Mouse (Mus musculus) frontal cortex, postnatal 10 days (tissue): ENCODE measurements around the gene Kank2.
"Not testable (repeated sequence)": the region's sequence is repeated elsewhere in the genome, so short reads cannot be mapped to it uniquely, and the experiment has no call there.

Source experiments
- DNase-seq, 2 experiments: peaks; one replicate each; pipeline ENCODE4 v3.0.0; 2022; ENCODE audit warnings: low spot score in 2 of 2, mixed read lengths in 1 of 2

The Kank2 gene

GRCm38 (mm10) chr9:21818561-21818960, 20.0 kb upstream of the Kank2 start:
- no peak for DNase-seq

GRCm38 (mm10) chr9:21818125-21818524, 19.6 kb upstream of the Kank2 start:
- DNase-seq = no peak

GRCm38 (mm10) chr9:21816716-21817305, 18.3 kb upstream of the Kank2 start:
- no peak for DNase-seq

GRCm38 (mm10) chr9:21811170-21811569, 12.6 kb upstream of the Kank2 start:
- DNase-seq = no peak

GRCm38 (mm10) chr9:21808561-21808960, 10.0 kb upstream of the Kank2 start:
- no peak for DNase-seq

GRCm38 (mm10) chr9:21806976-21807375, 8.4 kb upstream of the Kank2 start:
- DNase-seq = no peak

GRCm38 (mm10) chr9:21806363-21806762, 7.8 kb upstream of the Kank2 start:
- no peak for DNase-seq

GRCm38 (mm10) chr9:21803986-21804644, 5.6 kb upstream of the Kank2 start:
- DNase-seq = peak; percentile 67 to 70

- no peak for DNase-seq
These were observed 3.0 kb upstream of the Kank2 start for GRCm38 (mm10) chr9:21801591-21801990.

- no peak for DNase-seq
These were observed 2.6 kb upstream of the Kank2 start for GRCm38 (mm10) chr9:21801121-21801520.

GRCm38 (mm10) chr9:21799010-21799350, 436 bp upstream of the Kank2 start:
- no peak for DNase-seq

GRCm38 (mm10) chr9:21797921-21798344, 611 bp downstream of the Kank2 start:
- peak in 1 of 2 experiments; percentile 42 for DNase-seq

GRCm38 (mm10) chr9:21796919-21797318, 1.6 kb downstream of the Kank2 start:
- no peak for DNase-seq

GRCm38 (mm10) chr9:21796259-21796658, 2.3 kb downstream of the Kank2 start:
- no peak for DNase-seq

- no peak for DNase-seq
These were observed 3.0 kb downstream of the Kank2 start for GRCm38 (mm10) chr9:21795579-21795978.

- DNase-seq = no peak
These were observed 3.6 kb downstream of the Kank2 start for GRCm38 (mm10) chr9:21794925-21795324.

GRCm38 (mm10) chr9:21794344-21794834, 4.2 kb downstream of the Kank2 start:
- DNase-seq = no peak

- DNase-seq = not testable (repeated sequence)
These were observed 5.0 kb downstream of the Kank2 start for GRCm38 (mm10) chr9:21793507-21793906.

- peak; percentile 67 to 72 for DNase-seq
These were observed 5.9 kb downstream of the Kank2 start for GRCm38 (mm10) chr9:21792644-21793043.

- no peak for DNase-seq
These were observed 6.7 kb downstream of the Kank2 start for GRCm38 (mm10) chr9:21791861-21792260.

GRCm38 (mm10) chr9:21788234-21788633, 10.3 kb downstream of the Kank2 start:
- DNase-seq = no peak

- no peak for DNase-seq
These were observed 10.9 kb downstream of the Kank2 start for GRCm38 (mm10) chr9:21787654-21788053.

- peak in 1 of 2 experiments; percentile 50 for DNase-seq
These were observed 11.6 kb downstream of the Kank2 start for GRCm38 (mm10) chr9:21786906-21787305.
